Mouse (Mus musculus): ENCODE measurements at regions not wholly inside any gene's neighbourhood (a gene's known extent, or its start where the extent isn't known, plus 50 kb on each side); places are given as distances from the start of the nearest gene placed in this dataset.

- no peak for TF ChIP-seq CTCF (IDR thresholded peaks at IDR 0.05; ENCODE audit: extremely low read depth, insufficient read depth, low read length)
- no peak for TF ChIP-seq POLR2A (IDR thresholded peaks at IDR 0.05; ENCODE audit: extremely low read depth, insufficient read depth, low read length)
Measured at GRCm38 (mm10) chr15:8783036-8783435, 72.5 kb upstream of the Slc1a3 start.
